Mouse (Mus musculus) olfactory bulb, adult 2 months (tissue): ENCODE results near the gene Lrrc8d.

Experiments
- CTCF ChIP-seq: fragments of 200-500 bp; IDR thresholded peaks from 2 replicates; pipeline ENCODE4 v1.5.1; 2012; ENCODE audit warnings: low read depth, mild to moderate bottlenecking, low read length, moderate library complexity; ENCODE audit not compliant: insufficient read depth
- POLR2A ChIP-seq: fragments of 200-500 bp; IDR thresholded peaks from 2 replicates; pipeline ENCODE4 v1.6.1; 2012; ENCODE audit warnings: mild to moderate bottlenecking, low read depth, low read length, moderate library complexity; ENCODE audit not compliant: insufficient read depth

DNA sequence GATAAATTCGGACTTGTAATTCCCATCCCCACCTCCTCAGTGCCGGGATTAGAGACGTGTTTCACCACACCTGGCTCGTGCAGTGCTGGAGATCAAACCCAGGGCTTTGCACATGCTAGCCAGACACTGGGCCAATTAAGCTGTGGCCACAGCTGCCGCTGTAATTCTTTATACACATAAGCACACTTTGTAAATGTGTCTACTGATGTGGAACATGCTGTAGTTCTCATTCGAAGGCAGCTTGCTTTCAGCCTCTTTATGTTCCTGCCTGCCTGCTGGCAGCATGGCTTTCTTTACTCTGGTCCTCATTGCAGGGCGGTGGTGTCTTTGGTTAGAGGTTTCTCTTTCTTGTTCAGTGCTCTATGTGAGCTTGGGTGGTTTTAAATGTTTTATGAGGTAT lies 40.7 kb downstream of the Lrrc8d start:
- no peak for TF ChIP-seq CTCF
- TF ChIP-seq POLR2A = no peak
